Mouse (Mus musculus): ENCODE results near the gene Snrpc.
"Not testable (repeated sequence)": the region's sequence is repeated elsewhere in the genome, so short reads cannot be mapped to it uniquely, and the experiment has no call there.

Snrpc gene

GRCm38 (mm10) chr17:27837850-27838249 lies at the start of gene Snrpc:
TSS of gene Snrpc (plus strand) at chr17:27838150.
- ATAC-seq (ENCODE audit: insufficient number of reproducible peaks, low FRiP score, low TSS enrichment): not testable (repeated sequence)

- no peak for ATAC-seq (ENCODE audit: insufficient number of reproducible peaks, low FRiP score, low TSS enrichment)
These were observed 49.3 kb upstream of the Snrpc start for GRCm38 (mm10) chr17:27788456-27789172.

GRCm38 (mm10) chr17:27790015-27790414 lies 47.9 kb upstream of the Snrpc start:
- no peak for ATAC-seq (ENCODE audit: insufficient number of reproducible peaks, low FRiP score, low TSS enrichment)

GRCm38 (mm10) chr17:27790976-27791375 lies 47.0 kb upstream of the Snrpc start:
- ATAC-seq (ENCODE audit: insufficient number of reproducible peaks, low FRiP score, low TSS enrichment): no peak

GRCm38 (mm10) chr17:27791556-27791955 lies 46.4 kb upstream of the Snrpc start:
- ATAC-seq (ENCODE audit: insufficient number of reproducible peaks, low FRiP score, low TSS enrichment): no peak

GRCm38 (mm10) chr17:27792516-27792915 lies 45.4 kb upstream of the Snrpc start:
- ATAC-seq (ENCODE audit: insufficient number of reproducible peaks, low FRiP score, low TSS enrichment): no peak

GRCm38 (mm10) chr17:27793144-27793543 lies 44.8 kb upstream of the Snrpc start:
- ATAC-seq (ENCODE audit: insufficient number of reproducible peaks, low FRiP score, low TSS enrichment): no peak

- ATAC-seq (ENCODE audit: insufficient number of reproducible peaks, low FRiP score, low TSS enrichment): peak; percentile 20; the same call in 1 of the 2 replicates
These were observed 41.2 kb upstream of the Snrpc start for GRCm38 (mm10) chr17:27796780-27797179.

GRCm38 (mm10) chr17:27797341-27797872 lies 40.5 kb upstream of the Snrpc start:
- no peak for ATAC-seq (ENCODE audit: insufficient number of reproducible peaks, low FRiP score, low TSS enrichment)

- ATAC-seq (ENCODE audit: insufficient number of reproducible peaks, low FRiP score, low TSS enrichment): no peak
These were observed 38.0 kb upstream of the Snrpc start for GRCm38 (mm10) chr17:27799771-27800584.

GRCm38 (mm10) chr17:27800710-27801648 lies 37.0 kb upstream of the Snrpc start:
- ATAC-seq (ENCODE audit: insufficient number of reproducible peaks, low FRiP score, low TSS enrichment): no peak

GRCm38 (mm10) chr17:27803752-27804151 lies 34.2 kb upstream of the Snrpc start:
- no peak for ATAC-seq (ENCODE audit: insufficient number of reproducible peaks, low FRiP score, low TSS enrichment)

GRCm38 (mm10) chr17:27804156-27804690 lies 33.7 kb upstream of the Snrpc start:
- no peak for ATAC-seq (ENCODE audit: insufficient number of reproducible peaks, low FRiP score, low TSS enrichment)

GRCm38 (mm10) chr17:27804803-27805770 lies 32.9 kb upstream of the Snrpc start:
- ATAC-seq (ENCODE audit: insufficient number of reproducible peaks, low FRiP score, low TSS enrichment): 0 out of 2 replicates have a peak, but pooled peaks have one; percentile 10

- ATAC-seq (ENCODE audit: insufficient number of reproducible peaks, low FRiP score, low TSS enrichment): no peak
These were observed 30.3 kb upstream of the Snrpc start for GRCm38 (mm10) chr17:27807542-27808078.

GRCm38 (mm10) chr17:27810569-27811331 lies 27.2 kb upstream of the Snrpc start:
- no peak for ATAC-seq (ENCODE audit: insufficient number of reproducible peaks, low FRiP score, low TSS enrichment)

GRCm38 (mm10) chr17:27811980-27812379 lies 26.0 kb upstream of the Snrpc start:
- ATAC-seq (ENCODE audit: insufficient number of reproducible peaks, low FRiP score, low TSS enrichment): no peak

GRCm38 (mm10) chr17:27814606-27815005 lies 23.3 kb upstream of the Snrpc start:
- ATAC-seq (ENCODE audit: insufficient number of reproducible peaks, low FRiP score, low TSS enrichment): no peak
